Mouse (Mus musculus): Measurements from ENCODE around the gene Pgc.

DNA sequence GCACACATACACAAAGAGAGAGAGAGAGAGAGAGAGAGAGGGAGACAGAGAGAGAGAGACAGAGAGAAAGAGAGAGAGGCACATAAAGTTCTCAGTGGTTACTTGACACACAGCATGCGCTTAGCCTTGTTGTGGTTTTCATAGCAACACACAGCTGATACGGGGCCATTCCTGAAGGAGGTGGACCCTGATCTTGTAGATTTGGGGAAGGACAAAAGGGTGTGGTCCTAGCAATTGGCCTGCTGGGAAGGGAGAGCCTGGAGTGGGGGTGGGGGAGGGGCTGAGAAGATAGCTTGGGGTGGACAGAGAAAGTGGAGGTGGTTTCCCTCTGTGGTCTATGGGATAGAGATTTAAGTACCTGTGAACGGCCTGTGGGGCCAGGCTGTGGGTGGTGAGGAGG, 16.6 kb upstream of the Pgc start:
- TF ChIP-seq CTCF (IDR thresholded peaks at IDR 0.05; ENCODE audit: borderline replicate concordance, control insufficient read depth, extremely low read depth, insufficient read depth, low read length, poor library complexity) (no peak), POLR2A (IDR thresholded peaks at IDR 0.05; ENCODE audit: control insufficient read depth, extremely low read depth, insufficient read depth, low read length, poor library complexity) (no peak)

Measured in thymus, adult 2 months (tissue).